Mouse (Mus musculus) intestine, embryonic 16.5 days (tissue): ENCODE measurements around the gene Rnf151. TPM values are rescaled to one million over a fixed set of nuclear protein-coding genes. Genes with fewer than 3 reads are reported as not detected.
A peak's percentile ranks its signal among the peaks of the same experiment; 100 is the strongest.

Experiments used
- ATAC-seq: fragments of 200-750 bp; cut with Nextera tagmentation; 2 replicates; pipeline ENCODE4 v1.8.0; 2017; ENCODE audit warnings: moderate TSS enrichment, moderate library complexity
- H3K27ac ChIP-seq: fragments of 300-500 bp; sonication (generic); 2 replicates; pipeline ENCODE4 v1.5.1; 2014; ENCODE audit warnings: mild to moderate bottlenecking, low read length
- H3K27me3 ChIP-seq: fragments of 300-500 bp; sonication (generic); replicated peaks from 2 replicates; pipeline ENCODE4 v1.6.1; 2014; ENCODE audit warnings: low read length, control low read depth, mixed read lengths; ENCODE audit not compliant: control insufficient read depth, insufficient read depth
- H3K36me3 ChIP-seq: fragments of 300-500 bp; sonication (generic); 2 replicates; pipeline ENCODE4 v1.6.1; 2014; ENCODE audit warnings: low read length, control low read depth; ENCODE audit not compliant: control insufficient read depth, insufficient read depth
- H3K4me1 ChIP-seq: fragments of 300-500 bp; sonication (generic); 2 replicates; pipeline ENCODE4 v1.6.1; 2014; ENCODE audit warnings: low read length, control low read depth, mixed read lengths; ENCODE audit not compliant: control insufficient read depth, insufficient read depth
- H3K4me2 ChIP-seq: fragments of 300-500 bp; sonication (generic); 2 replicates; pipeline ENCODE4 v1.6.1; 2014; ENCODE audit warnings: low read depth, low read length, control low read depth
- H3K4me3 ChIP-seq: fragments of 300-500 bp; sonication (generic); 2 replicates; pipeline ENCODE4 v1.5.1; 2014; ENCODE audit warnings: mild to moderate bottlenecking, low read length
- H3K9ac ChIP-seq: fragments of 300-500 bp; sonication (generic); 2 replicates; pipeline ENCODE4 v1.6.1; 2014; ENCODE audit warnings: low read depth, low read length
- H3K9me3 ChIP-seq: fragments of 300-500 bp; sonication (generic); 2 replicates; pipeline ENCODE4 v1.6.1; 2016; ENCODE audit warnings: low read length, control low read depth; ENCODE audit not compliant: control insufficient read depth
- WGBS: fragments of 180-500 bp; shearing (Covaris S2); extraction: QIAGEN DNeasy Blood & Tissue Kit; methylation state at CpG from one replicate; pipeline ENCODE4 v1.1.7; 2014; 5-methylcytosine and 5-hydroxymethylcytosine counted together
- polyA plus RNA-seq: library from polyadenylated mRNA; unstranded; fragments of >200 nt; fragmentation: Nextera tagmentation; extraction: Ambion mirVana; gene quantifications from 2 replicates; pipeline ENCODE4 v1.2.1, GENCODE M21; 2015

Gene Rnf151
- polyA plus RNA-seq, 1 experiment from 2014 or later = not detected

DNA sequence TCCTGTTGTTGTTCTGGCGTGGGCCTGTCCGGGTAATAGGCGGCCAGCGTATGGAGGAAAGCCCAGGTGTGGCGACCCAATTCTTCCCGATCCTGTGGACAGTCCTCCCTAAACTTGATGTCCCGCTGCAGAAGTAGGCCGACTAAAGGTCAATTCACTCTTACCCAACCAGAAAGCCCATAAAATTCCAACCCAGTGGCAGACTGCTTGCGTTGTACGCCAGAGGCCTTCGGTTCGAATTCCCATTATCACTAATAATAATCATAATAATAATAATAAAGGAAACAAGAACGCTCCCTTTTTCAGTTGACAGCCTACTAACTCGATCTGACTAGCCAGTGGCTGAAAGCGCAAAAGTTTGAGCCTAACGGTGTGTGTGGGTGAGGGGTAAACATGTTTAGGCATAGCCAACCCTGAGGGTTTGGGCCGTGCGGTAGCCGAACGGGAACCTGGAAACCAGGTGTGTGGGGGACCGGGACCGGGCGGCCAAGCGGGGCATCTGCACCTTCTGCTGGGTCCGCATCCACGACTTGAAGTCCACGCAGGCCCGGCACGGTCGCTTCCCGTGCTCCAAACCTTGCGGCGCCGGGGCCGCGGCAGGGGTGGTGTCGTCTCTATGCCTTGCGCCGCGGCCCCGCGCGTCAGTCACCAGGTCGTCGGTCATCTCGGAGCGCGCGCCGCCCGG lies 22.4 kb downstream of the Rnf151 start:
- Histone ChIP-seq H3K9ac (peak overlapping the region; percentile 90), H3K36me3 (peaks cover 8% of the 10 kb centered on the region; the same call in 1 of the 2 replicates), H3K4me1 (peaks cover 23% of the 10 kb centered on the region), H3K4me2 (peak overlapping the region; percentile 68), H3K9me3 (no peaks in the 10 kb centered on the region), H3K4me3 (peak overlapping the region; percentile 84), H3K27me3 (peaks cover 2% of the 10 kb centered on the region), H3K27ac (peak overlapping the region; percentile 90)
- ATAC-seq = peak; percentile 14
- WGBS = 5% methylated on average over 49 of the region's 51 CpGs

DNA sequence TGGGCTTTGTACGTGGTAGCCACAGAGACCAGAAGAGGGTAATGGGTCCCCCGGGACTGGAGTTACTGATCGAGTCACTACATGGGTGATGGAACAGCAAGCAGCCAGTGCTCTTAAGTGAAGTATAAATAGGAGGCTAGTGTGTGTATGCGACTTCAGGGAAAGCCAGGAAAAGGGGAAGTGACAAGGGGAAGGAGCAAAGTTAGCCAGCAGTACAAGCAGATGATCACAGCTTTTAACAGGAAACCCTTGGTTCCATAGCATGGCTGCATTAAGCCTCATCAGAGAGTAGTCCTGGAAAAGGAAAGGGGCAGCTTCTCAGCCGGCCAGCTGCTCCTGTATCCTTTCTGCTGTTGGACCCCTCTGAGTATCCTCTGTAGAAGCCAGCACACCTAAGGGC lies 25.5 kb downstream of the Rnf151 start:
- no peak overlapping the region for H3K4me3 ChIP-seq
- H3K27me3 ChIP-seq = peaks cover 30% of the 10 kb centered on the region
- peaks cover 25% of the 10 kb centered on the region for H3K4me1 ChIP-seq
- H3K4me2 ChIP-seq = no peak overlapping the region
- H3K9me3 ChIP-seq = no peaks in the 10 kb centered on the region
- no peak for ATAC-seq
- peaks cover 5% of the 10 kb centered on the region; the same call in 1 of the 2 replicates for H3K36me3 ChIP-seq
- 87% methylated on average over 5 of the region's 5 CpGs for WGBS
- H3K27ac ChIP-seq = no peak overlapping the region
- H3K9ac ChIP-seq = no peak overlapping the region

DNA sequence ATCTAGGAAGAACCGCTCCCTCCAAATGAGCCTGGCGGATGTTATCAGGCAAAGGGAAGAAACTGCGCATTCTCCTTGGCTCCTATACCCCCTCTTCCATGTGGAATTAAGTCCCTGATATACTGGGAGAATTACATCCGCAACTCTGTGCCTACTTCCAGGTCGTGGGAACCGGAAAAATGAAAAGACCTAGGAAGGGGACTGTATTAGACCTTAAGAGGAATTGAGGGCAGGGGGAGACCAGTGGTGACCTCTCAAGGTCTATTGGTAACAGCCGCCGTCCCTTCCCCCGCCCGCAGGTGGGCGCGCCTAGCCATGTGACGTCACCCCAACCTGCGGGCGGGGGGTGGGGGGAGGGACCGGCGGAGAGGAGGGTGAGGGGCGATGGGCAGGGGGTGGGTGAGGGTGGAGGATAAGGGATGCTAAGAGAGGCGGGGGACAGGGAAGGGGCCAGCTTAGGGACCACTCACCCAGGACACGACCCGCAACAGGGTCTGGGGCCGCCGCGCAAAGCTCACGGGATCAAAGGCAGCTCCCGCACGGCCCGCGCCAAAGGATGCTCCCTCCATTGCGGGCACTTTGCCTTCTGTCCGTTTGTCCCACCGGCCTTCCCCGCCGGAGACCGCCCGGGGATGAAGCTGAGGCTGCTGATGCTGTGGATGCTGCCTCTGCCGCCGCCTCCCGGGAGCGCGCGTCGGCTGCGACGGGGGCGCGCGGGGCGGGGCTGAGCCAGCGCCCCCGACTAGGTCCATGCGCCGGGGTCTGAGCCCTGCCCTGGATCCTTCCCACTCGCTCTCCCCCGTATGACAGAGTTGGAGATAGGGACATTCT lies 28.4 kb downstream of the Rnf151 start, which contains the start of gene Syngr3:
Gene Syngr3 (minus strand): TSS at position 705 of the 831 bp plus-strand sequence.
- Histone ChIP-seq H3K27me3 (peaks cover 33% of the 10 kb centered on the region), H3K27ac (no peak within 1 kb of the TSS), H3K9me3 (no peaks in the 10 kb centered on the region), H3K4me2 (peak within 1 kb of the TSS; percentile 81), H3K4me1 (peaks cover 12% of the 10 kb centered on the region), H3K9ac (peak within 1 kb of the TSS; percentile 53), H3K36me3 (peaks cover 5% of the 10 kb centered on the region; the same call in 1 of the 2 replicates), H3K4me3 (peak within 1 kb of the TSS; percentile 50)
- 2% methylated on average over 55 of the region's 55 CpGs for WGBS
- ATAC-seq = no peak

DNA sequence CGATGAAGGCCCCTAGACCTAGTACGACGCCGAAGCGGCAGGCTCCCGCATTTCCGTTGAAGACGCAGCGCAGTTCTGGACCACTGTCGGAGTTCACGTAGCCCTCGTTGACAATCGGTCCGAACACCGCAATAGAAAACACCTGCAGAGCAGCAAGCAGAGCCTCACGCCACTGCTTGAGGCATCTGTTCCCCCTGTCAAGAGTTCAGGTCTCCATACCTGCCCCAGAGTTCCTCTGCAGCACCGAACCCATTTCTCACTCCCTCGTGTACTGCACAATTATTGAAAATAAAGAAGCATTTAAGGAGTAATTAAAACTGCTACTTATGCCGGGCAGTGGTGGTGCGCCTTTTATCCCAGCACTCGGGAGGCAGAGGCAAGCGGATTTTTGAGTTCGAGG lies 30.3 kb downstream of the Rnf151 start:
- Histone ChIP-seq H3K9me3 (no peaks in the 10 kb centered on the region), H3K4me2 (peak overlapping the region; percentile 51), H3K4me3 (peak overlapping the region; percentile 37), H3K9ac (peak overlapping the region; percentile 56), H3K27ac (no peak overlapping the region), H3K27me3 (peaks cover 33% of the 10 kb centered on the region), H3K36me3 (0 out of 2 replicates have a peak, but pooled peaks cover 4% of the 10 kb centered on the region), H3K4me1 (peaks cover 12% of the 10 kb centered on the region)
- peak; percentile 41 for ATAC-seq
- WGBS = 19% methylated on average over 23 of the region's 23 CpGs

DNA sequence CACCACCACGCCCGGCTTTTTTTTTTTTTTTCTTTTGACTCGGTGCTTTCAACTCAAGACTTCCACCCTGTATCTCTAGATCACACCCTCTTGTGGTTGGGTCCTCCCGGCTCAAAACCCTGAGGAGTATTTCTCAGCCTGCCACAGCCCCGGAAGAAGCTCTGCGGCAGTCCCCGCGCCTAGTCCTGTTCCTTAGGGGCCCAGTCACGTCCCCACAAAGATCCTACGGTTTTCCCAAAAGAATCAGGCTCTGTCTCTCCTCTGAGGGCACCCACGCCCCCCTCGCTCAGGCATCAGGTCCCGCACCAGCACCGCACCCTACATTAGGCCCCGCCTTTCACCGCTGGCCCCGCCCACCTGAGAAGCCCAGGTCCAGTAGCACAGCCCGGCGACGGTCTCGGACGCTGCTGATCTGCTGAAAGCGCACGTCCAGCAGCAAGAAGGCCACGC lies 30.7 kb downstream of the Rnf151 start:
- Histone ChIP-seq H3K27ac (no peak overlapping the region), H3K4me2 (peak overlapping the region; percentile 51), H3K9me3 (no peaks in the 10 kb centered on the region), H3K4me3 (peak overlapping the region; percentile 37), H3K4me1 (peaks cover 12% of the 10 kb centered on the region), H3K36me3 (peaks cover 4% of the 10 kb centered on the region), H3K27me3 (peaks cover 33% of the 10 kb centered on the region), H3K9ac (peak overlapping the region; percentile 56)
- ATAC-seq = peak; percentile 73
- 3% methylated on average over 25 of the region's 25 CpGs for WGBS

DNA sequence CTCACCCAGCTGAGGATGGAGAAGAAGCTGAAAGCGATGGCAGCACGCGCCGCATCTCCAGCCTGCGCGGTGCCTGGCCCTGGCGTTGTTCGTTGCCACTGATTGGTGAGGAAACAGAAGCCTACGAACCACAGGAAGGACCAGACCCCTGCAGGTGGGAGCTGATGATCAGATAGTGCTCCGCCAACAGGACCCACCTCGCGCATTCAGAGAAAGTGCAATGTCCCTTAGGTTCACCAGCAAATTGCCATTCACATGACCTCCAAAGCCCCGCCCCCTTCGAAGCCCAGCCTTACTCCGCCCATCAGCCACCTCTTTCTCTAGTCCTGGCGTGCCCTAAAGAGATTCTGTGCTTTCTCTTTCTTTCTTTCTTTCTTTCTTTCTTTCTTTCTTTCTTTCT lies 31.3 kb downstream of the Rnf151 start:
- Histone ChIP-seq H3K27ac (no peak overlapping the region), H3K9ac (no peak overlapping the region), H3K4me2 (peak overlapping the region; percentile 9; the same call in 1 of the 2 replicates), H3K27me3 (peaks cover 33% of the 10 kb centered on the region), H3K36me3 (peaks cover 8% of the 10 kb centered on the region), H3K4me3 (no peak overlapping the region), H3K9me3 (no peaks in the 10 kb centered on the region), H3K4me1 (peaks cover 12% of the 10 kb centered on the region)
- WGBS = 28% methylated on average over 16 of the region's 16 CpGs
- ATAC-seq = peak; percentile 43

DNA sequence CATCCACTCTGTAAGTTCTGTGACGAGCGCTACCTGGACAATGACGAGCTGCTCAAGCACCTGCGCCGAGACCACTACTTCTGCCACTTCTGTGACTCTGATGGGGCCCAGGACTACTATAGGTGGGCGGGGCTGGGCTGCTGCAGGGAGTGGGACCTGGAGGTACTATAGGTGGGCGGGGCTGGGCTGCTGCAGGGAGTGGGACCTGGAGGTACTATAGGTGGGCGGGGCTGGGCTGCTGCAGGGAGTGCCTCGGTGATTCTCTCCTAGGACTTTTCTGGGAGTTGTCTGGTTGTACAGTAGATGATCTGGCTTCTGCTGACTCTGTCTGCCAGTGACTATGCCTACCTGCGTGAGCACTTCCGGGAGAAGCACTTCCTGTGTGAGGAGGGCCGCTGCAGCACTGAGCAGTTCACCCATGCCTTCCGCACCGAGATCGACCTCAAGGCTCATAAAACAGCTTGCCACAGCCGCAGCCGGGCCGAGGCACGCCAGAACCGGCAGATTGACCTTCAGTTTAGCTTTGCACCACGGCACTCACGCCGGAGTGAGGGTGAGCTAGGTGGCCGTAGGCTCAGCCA lies 40.3 kb downstream of the Rnf151 start:
- WGBS = 76% methylated on average over 24 of the region's 24 CpGs
- H3K4me1 ChIP-seq = peaks cover 1% of the 10 kb centered on the region; the same call in 1 of the 2 replicates
- H3K36me3 ChIP-seq = peaks cover 32% of the 10 kb centered on the region
- H3K9ac ChIP-seq = 0 out of 2 replicates have a peak overlapping the region, but pooled peaks have one; percentile 34
- H3K4me2 ChIP-seq = peak overlapping the region; percentile 28; the same call in 1 of the 2 replicates
- ATAC-seq = peak; percentile 88
- H3K9me3 ChIP-seq = no peaks in the 10 kb centered on the region
- no peak overlapping the region for H3K4me3 ChIP-seq
- peak overlapping the region; percentile 72 for H3K27ac ChIP-seq
- no peaks in the 10 kb centered on the region for H3K27me3 ChIP-seq

DNA sequence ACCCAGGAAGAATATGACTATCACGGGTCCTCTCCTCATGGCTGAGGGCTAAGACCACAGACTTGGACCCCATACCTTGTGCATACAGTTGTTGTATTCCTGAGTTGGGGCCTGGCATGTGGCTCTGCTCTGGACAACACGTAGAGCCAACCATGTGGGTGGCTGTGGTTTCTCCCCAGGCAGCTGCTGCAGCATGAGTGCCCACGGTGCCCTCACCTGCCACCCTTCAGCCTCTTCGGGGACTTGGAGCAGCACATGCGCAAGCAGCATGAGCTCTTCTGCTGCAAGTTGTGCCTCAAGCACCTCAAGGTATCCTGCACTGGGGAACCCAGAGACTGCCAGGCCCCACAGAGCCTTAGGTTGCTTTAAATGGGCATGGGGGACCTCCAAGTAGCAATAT lies 41.0 kb downstream of the Rnf151 start:
- no peaks in the 10 kb centered on the region for H3K9me3 ChIP-seq
- peaks cover 8% of the 10 kb centered on the region for H3K4me1 ChIP-seq
- no peak overlapping the region for H3K4me3 ChIP-seq
- H3K9ac ChIP-seq = no peak overlapping the region
- H3K4me2 ChIP-seq = no peak overlapping the region
- peaks cover 25% of the 10 kb centered on the region for H3K36me3 ChIP-seq
- H3K27ac ChIP-seq = no peak overlapping the region
- WGBS = 95% methylated on average over 5 of the region's 5 CpGs
- no peaks in the 10 kb centered on the region for H3K27me3 ChIP-seq
- ATAC-seq = no peak

DNA sequence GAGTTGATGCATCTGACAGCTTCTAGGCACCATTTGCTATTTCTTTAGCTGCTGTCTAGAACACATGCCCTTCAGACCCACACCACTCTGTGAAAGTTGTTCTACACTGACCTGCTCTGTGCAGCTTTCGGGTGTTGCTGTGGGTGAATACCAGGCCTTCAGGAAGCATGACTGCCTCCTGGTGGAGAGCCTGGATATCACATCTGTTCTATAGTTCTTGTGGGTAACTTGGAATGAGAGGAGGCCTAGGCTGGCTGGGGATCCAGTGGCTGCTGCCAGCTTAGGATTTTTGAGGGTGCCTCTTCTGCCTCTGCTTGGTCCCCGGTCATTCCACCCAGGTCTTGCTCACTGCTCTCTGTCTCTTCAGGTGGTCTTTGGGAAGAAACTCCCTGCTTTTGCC lies 41.7 kb downstream of the Rnf151 start:
- 63% methylated on average over 2 of the region's 2 CpGs for WGBS
- H3K4me2 ChIP-seq = no peak overlapping the region

More for the DNA sequence above, 41.7 kb downstream of the Rnf151 start:
- H3K27me3 ChIP-seq = no peaks in the 10 kb centered on the region
- no peaks in the 10 kb centered on the region for H3K9me3 ChIP-seq
- H3K27ac ChIP-seq = no peak overlapping the region
- H3K4me3 ChIP-seq = no peak overlapping the region
- H3K4me1 ChIP-seq = peaks cover 15% of the 10 kb centered on the region
- peaks cover 23% of the 10 kb centered on the region for H3K36me3 ChIP-seq
- no peak overlapping the region for H3K9ac ChIP-seq
- no peak for ATAC-seq
